12 mouse cellular contexts compared by ENCODE assay signal in genomic region chr3:50709415-50709989, GRCm38 (mm10).
DNase-seq lines count a peak whose midpoint lies in the region; ATAC-seq lines count a peak whose summit lies in the region.
"Had no signal": no experiment of that assay in that cellular context is flagged by ENCODE, and none has a peak within 500 bp of the region (broad histone marks: within the 10 kb centered on the region; RNA-seq: fewer than 3 reads in every experiment).

No protein-coding gene starts in this region.

- peak; percentile 8 for DNase-seq in right cerebral cortex, postnatal 4 days
- no peak for DNase-seq in right cerebral cortex, postnatal 36 days (ENCODE audit: low spot score in 2 of 2)
- DNase-seq in midbrain, embryonic 11.5 days (ENCODE audit: low spot score, missing footprints): peak; percentile 90
- peak; percentile 39 for DNase-seq in retina, postnatal 1 day
- DNase-seq in lung, postnatal 10 days: no peak
- no peak for DNase-seq in urinary bladder, postnatal 4 days (ENCODE audit: low spot score in 2 of 2)
- DNase-seq in adrenal gland, postnatal 25 days: no peak
- DNase-seq: cerebellum, adult 11 months; kidney, postnatal 4 days; thymus, postnatal 25 days had no signal

- H3K9me3 ChIP-seq in forebrain, embryonic 13.5 days (replicated peaks): no peaks in the 10 kb centered on the region
- H3K9me3 ChIP-seq in midbrain, embryonic 11.5 days (ENCODE audit: control insufficient read depth, low read length): no peaks in the 10 kb centered on the region
- H3K9me3 ChIP-seq: limb, embryonic 12.5 days had no signal

- H3K36me3 ChIP-seq in forebrain, embryonic 13.5 days (ENCODE audit: poor library complexity, severe bottlenecking): no peaks in the 10 kb centered on the region
- no peaks in the 10 kb centered on the region for H3K36me3 ChIP-seq in midbrain, embryonic 11.5 days (ENCODE audit: control insufficient read depth, insufficient read depth, low read length)
- H3K36me3 ChIP-seq: limb, embryonic 12.5 days had no signal

- no peaks in the 10 kb centered on the region for H3K27me3 ChIP-seq in forebrain, embryonic 13.5 days
- no peaks in the 10 kb centered on the region for H3K27me3 ChIP-seq in midbrain, embryonic 11.5 days (ENCODE audit: control insufficient read depth, insufficient read depth, low read length)
- H3K27me3 ChIP-seq: limb, embryonic 12.5 days had no signal

- peak overlapping the region; percentile 24; the same call in 1 of the 2 replicates for H3K4me2 ChIP-seq in forebrain, embryonic 13.5 days
- peak overlapping the region; percentile 8; the same call in 1 of the 2 replicates for H3K4me2 ChIP-seq in midbrain, embryonic 11.5 days
- H3K4me2 ChIP-seq: limb, embryonic 12.5 days had no signal

- no peak overlapping the region for H3K27ac ChIP-seq in forebrain, embryonic 13.5 days
- H3K27ac ChIP-seq in midbrain, embryonic 11.5 days (ENCODE audit: low read depth, low read length): no peak overlapping the region
- H3K27ac ChIP-seq: limb, embryonic 12.5 days had no signal

- peaks cover 5% of the 10 kb centered on the region; the same call in 1 of the 2 replicates for H3K4me1 ChIP-seq in forebrain, embryonic 13.5 days
- H3K4me1 ChIP-seq in midbrain, embryonic 11.5 days (ENCODE audit: control insufficient read depth, insufficient read depth, low read length): peaks cover 7% of the 10 kb centered on the region; the same call in 1 of the 2 replicates
- H3K4me1 ChIP-seq: limb, embryonic 12.5 days had no signal

- peak; percentile 55; the same call in 1 of the 2 replicates for ATAC-seq in forebrain, embryonic 13.5 days
- ATAC-seq in midbrain, embryonic 11.5 days (ENCODE audit: low FRiP score): peak; percentile 72

- 12% methylated on average over 12 of the region's 12 CpGs for WGBS in forebrain, embryonic 13.5 days
- 10% methylated on average over 12 of the region's 12 CpGs for whole genome bisulfite sequencing in midbrain, embryonic 11.5 days

- no peak overlapping the region for H3K9ac ChIP-seq in forebrain, embryonic 13.5 days
- H3K9ac ChIP-seq in midbrain, embryonic 11.5 days (ENCODE audit: low read length): peak overlapping the region; percentile 25; the same call in 1 of the 2 replicates
- H3K9ac ChIP-seq: limb, embryonic 12.5 days had no signal

- no peak overlapping the region for H3K4me3 ChIP-seq in forebrain, embryonic 13.5 days
- H3K4me3 ChIP-seq in midbrain, embryonic 11.5 days (ENCODE audit: low read depth, low read length): no peak overlapping the region
- H3K4me3 ChIP-seq: limb, embryonic 12.5 days had no signal

Comparison
In these comparisons a context has a peak if more than half of its experiments do, and no peak if none do; other contexts are left out.
1. DNase-seq: peak in right cerebral cortex, postnatal 4 days (single experiment), midbrain, embryonic 11.5 days (single experiment) and retina, postnatal 1 day (single experiment); none in right cerebral cortex, postnatal 36 days (0 of 2), lung, postnatal 10 days (single experiment), urinary bladder, postnatal 4 days (0 of 2) and adrenal gland, postnatal 25 days (single experiment).